Mouse (Mus musculus) lung, embryonic 16.5 days (tissue): ENCODE measurements around the gene Ipo7. TPM values are rescaled to one million over a fixed set of nuclear protein-coding genes. Genes with fewer than 3 reads are reported as not detected.

Source experiments
- ATAC-seq: fragments of 200-750 bp; cut with Nextera tagmentation; 2 replicates; pipeline ENCODE4 v1.8.0; 2017; ENCODE audit warnings: low read depth, mild to moderate bottlenecking, moderate library complexity
- H3K27ac ChIP-seq: fragments of 300-500 bp; sonication (generic); 2 replicates; pipeline ENCODE4 v1.5.1; 2014; ENCODE audit warnings: mild to moderate bottlenecking, control low read depth, low read length
- H3K27me3 ChIP-seq: fragments of 300-500 bp; sonication (generic); 2 replicates; pipeline ENCODE4 v1.6.1; 2014; ENCODE audit warnings: low read depth, low read length, mixed read lengths; ENCODE audit not compliant: control insufficient read depth, insufficient read depth
- H3K36me3 ChIP-seq: fragments of 300-500 bp; sonication (generic); 2 replicates; pipeline ENCODE4 v1.6.1; 2014; ENCODE audit warnings: low read length; ENCODE audit not compliant: control insufficient read depth, insufficient read depth
- H3K4me1 ChIP-seq: fragments of 300-500 bp; sonication (generic); replicated peaks from 2 replicates; pipeline ENCODE4 v1.6.1; 2014; ENCODE audit warnings: low read length, mixed read lengths; ENCODE audit not compliant: control insufficient read depth, insufficient read depth
- H3K4me2 ChIP-seq: fragments of 300-500 bp; sonication (generic); 2 replicates; pipeline ENCODE4 v1.6.1; 2014; ENCODE audit warnings: low read depth, low read length, control low read depth
- H3K4me3 ChIP-seq: fragments of 300-500 bp; sonication (generic); 2 replicates; pipeline ENCODE4 v1.5.1; 2014; ENCODE audit warnings: mild to moderate bottlenecking, low read length, control low read depth
- H3K9ac ChIP-seq: fragments of 300-500 bp; sonication (generic); 2 replicates; pipeline ENCODE4 v1.6.1; 2014; ENCODE audit warnings: low read length, control low read depth
- H3K9me3 ChIP-seq: fragments of 300-500 bp; sonication (generic); 2 replicates; pipeline ENCODE4 v1.6.1; 2016; ENCODE audit warnings: low read length; ENCODE audit not compliant: control insufficient read depth
- WGBS: fragments of 180-500 bp; shearing (Covaris S2); extraction: QIAGEN DNeasy Blood & Tissue Kit; methylation state at CpG from one replicate; pipeline ENCODE4 v1.1.7; 2014; 5-methylcytosine and 5-hydroxymethylcytosine counted together
- polyA plus RNA-seq: library from polyadenylated mRNA; unstranded; fragments of >200 nt; fragmentation: Nextera tagmentation; extraction: Ambion mirVana; gene quantifications from 2 replicates; pipeline ENCODE4 v1.2.1, GENCODE M21; 2015

Ipo7 gene
- polyA plus RNA-seq, 1 experiment from 2014 or later, result 45.8 TPM

DNA sequence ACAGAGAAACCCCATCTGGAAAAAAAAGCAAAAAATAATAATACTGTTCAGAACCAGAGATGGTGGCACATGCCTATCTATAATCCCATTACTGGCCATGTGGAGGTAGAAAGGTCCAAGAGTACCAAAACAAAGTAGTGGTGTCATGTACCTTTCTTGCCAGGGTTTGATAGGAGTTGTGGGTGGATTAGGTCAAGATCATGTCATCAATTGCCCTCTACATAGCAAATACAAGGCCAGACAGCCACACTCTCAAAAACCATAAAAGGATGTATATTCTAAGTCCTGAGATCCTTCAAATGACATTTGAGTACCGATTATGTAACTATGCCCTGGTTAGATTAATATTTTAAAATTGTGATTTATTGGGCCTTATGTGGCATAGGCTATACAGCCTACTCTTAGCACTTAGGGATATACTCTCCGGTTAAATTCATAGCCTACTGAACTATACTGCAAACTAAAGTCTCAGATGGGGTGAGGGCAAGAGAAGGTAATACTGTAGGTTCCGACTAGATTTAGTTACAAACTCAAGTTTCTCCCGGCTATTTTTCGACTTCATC is 42.1 kb downstream of the Ipo7 start:
- Histone ChIP-seq H3K9ac (peak overlapping the region; percentile 99), H3K4me2 (peak overlapping the region; percentile 83), H3K4me1 (peaks cover 14% of the 10 kb centered on the region), H3K27me3 (no peaks in the 10 kb centered on the region), H3K27ac (peak overlapping the region; percentile 99), H3K36me3 (peaks cover 10% of the 10 kb centered on the region), H3K9me3 (no peaks in the 10 kb centered on the region), H3K4me3 (peak overlapping the region; percentile 87)
- 12% methylated on average over 5 of the region's 5 CpGs for WGBS
- ATAC-seq, result no peak

DNA sequence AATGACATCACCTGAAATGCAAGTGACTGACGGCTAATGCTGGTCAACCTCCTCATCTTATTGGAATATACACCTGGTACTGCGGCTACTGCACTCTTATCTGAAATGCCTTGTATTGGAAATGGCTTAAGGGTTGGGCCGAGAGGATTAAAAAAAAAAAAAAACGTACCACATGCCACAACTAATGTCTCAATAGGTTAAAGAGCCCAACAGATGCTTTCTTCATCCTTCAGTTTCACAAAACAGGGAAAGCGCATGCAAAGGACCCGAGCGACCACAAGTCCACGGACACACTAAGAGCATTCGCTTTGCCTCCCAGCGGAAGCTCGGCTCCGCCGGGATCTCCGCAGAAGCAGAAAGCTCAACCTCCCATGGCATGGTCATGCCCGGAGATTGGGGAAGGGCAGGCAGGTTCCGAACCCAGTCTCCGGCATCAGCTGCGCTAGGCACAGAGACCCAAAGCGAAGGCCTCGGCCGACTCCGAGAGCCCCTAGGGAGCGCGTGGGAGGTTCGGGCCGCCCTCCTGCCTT is 42.7 kb downstream of the Ipo7 start:
- peak; percentile 7 for ATAC-seq

DNA sequence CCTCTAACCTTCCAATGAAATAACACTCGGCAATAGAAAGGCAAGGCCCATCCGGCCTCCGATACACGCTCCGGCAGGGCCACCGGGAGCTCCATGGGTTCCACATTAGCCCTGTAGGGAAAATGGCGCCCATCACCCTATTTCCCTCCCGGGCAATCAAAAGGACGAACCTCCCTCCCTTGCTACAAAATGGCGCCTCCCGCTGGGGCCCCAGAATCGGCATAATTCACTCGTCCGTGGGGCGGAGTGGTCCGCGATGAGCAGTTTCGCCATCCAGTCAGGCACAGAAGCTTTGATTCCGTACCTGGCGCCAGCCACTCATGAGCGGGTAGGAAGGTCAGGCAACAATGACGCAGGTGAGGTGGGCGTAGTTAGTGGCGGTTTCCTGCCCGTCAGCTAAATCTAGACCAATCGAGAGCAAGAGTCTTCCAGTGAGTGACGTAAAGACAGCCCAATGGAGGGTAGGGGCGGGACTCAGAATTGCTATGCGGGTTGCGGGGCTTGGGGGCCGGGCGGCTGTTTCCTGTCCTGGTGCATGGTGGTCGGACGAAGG is 43.2 kb downstream of the Ipo7 start, which contains the start of gene Zfp143:
Gene Zfp143 (plus strand): TSS at position 19 of the 553 bp plus-strand sequence.
- H3K9me3 ChIP-seq, result no peaks in the 10 kb centered on the region
- H3K9ac ChIP-seq, result peak within 1 kb of the TSS; percentile 99
- ATAC-seq, result peak; percentile 97
- H3K4me2 ChIP-seq, result peak within 1 kb of the TSS; percentile 83
- H3K27me3 ChIP-seq, result no peaks in the 10 kb centered on the region
- WGBS, result under 1% methylated on average over 34 of the region's 34 CpGs
- peaks cover 9% of the 10 kb centered on the region for H3K36me3 ChIP-seq
- H3K4me1 ChIP-seq, result peaks cover 14% of the 10 kb centered on the region
- peak within 1 kb of the TSS; percentile 100 for H3K27ac ChIP-seq
- H3K4me3 ChIP-seq, result peak within 1 kb of the TSS; percentile 87

More for the DNA sequence above, 42.7 kb downstream of the Ipo7 start:
- Histone ChIP-seq H3K9ac (peak overlapping the region; percentile 99), H3K4me2 (peak overlapping the region; percentile 83), H3K4me3 (peak overlapping the region; percentile 87), H3K9me3 (no peaks in the 10 kb centered on the region), H3K27me3 (no peaks in the 10 kb centered on the region), H3K36me3 (peaks cover 9% of the 10 kb centered on the region), H3K27ac (peak overlapping the region; percentile 99), H3K4me1 (peaks cover 14% of the 10 kb centered on the region)
- WGBS, result 0% methylated on average over 26 of the region's 26 CpGs

DNA sequence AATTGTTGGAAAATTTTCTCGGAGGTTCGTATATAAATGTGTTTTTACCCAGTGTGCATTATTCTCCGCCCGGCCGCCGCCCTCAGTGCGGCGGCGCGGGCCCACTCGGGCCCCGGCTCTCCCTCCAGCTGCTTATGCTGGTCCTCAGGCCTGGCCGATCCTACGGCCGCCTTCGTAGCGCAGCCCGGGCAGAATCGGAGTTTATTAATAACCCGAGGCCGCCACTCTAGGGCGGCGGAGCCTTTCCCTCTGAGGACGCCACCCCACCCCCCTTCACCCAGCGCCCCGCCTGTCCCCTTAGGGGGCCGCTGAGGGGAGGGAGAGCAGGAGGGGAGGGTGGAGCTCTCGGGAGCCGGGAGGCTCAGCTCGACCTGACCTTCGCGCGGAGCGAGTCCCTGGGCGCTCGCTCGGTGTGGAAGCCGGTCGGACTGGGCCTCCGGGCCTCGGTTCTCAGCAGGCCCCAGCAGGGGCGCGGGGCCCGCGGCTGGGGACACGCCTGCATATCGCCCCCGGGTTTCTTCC is 43.7 kb downstream of the Ipo7 start:
- Histone ChIP-seq H3K4me2 (peak overlapping the region; percentile 65), H3K9ac (peak overlapping the region; percentile 92), H3K9me3 (no peaks in the 10 kb centered on the region), H3K27ac (peak overlapping the region; percentile 100), H3K27me3 (no peaks in the 10 kb centered on the region), H3K4me3 (peak overlapping the region; percentile 87), H3K4me1 (peaks cover 14% of the 10 kb centered on the region), H3K36me3 (peaks cover 9% of the 10 kb centered on the region)
- WGBS, result 1% methylated on average over 43 of the region's 48 CpGs
- ATAC-seq, result peak; percentile 85

DNA sequence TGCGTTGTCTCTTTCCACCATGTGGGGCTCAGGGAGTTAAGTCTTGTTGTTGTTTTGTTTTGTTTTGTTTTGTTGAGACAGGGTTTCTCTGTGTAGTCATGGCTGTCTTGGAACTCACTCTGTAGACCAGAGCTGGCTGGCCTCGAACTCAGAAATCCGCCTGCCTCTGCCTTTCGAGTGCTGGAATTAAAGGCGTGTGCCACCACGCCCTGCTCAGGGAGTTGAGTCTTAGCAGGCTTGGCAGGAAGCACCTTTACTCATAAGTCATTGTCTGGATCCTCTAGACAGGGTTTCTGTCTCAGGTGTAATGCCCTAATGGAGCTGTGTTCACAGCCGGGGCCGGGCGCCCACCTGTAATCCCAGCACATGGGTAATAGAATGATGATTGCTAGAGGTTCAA is 45.7 kb downstream of the Ipo7 start:
- 95% methylated on average over 9 of the region's 9 CpGs for WGBS
- Histone ChIP-seq H3K9me3 (no peaks in the 10 kb centered on the region), H3K9ac (no peak overlapping the region), H3K27ac (no peak overlapping the region), H3K4me3 (no peak overlapping the region), H3K36me3 (peaks cover 8% of the 10 kb centered on the region; the same call in 1 of the 2 replicates), H3K27me3 (no peaks in the 10 kb centered on the region), H3K4me2 (no peak overlapping the region), H3K4me1 (peaks cover 14% of the 10 kb centered on the region)
- no peak for ATAC-seq

DNA sequence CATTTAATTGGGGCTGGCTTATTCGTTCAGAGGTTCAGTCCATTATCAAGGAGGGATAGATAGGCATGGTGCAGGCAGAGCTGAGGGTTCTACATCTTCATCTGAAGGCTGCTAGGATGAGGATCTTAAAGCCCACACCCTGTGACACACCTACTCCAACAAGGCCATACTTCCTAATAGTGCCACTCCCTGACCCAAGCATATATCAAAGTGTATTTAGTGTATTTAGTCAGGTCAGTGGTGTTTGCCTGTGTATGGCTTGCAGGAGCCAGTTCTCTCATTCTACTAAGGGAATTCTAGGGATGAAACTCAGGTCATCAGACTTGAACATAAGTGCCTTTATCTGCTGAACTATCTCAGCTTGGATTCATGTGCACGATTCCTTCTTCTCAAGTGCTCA is 51.0 kb downstream of the Ipo7 start:
- Histone ChIP-seq H3K4me2 (no peak overlapping the region), H3K4me1 (no peaks in the 10 kb centered on the region), H3K36me3 (peaks cover 24% of the 10 kb centered on the region), H3K9me3 (no peaks in the 10 kb centered on the region), H3K9ac (no peak overlapping the region), H3K27ac (no peak overlapping the region), H3K27me3 (no peaks in the 10 kb centered on the region), H3K4me3 (no peak overlapping the region)
- 91% methylated on average over 2 of the region's 2 CpGs for WGBS
- no peak for ATAC-seq

DNA sequence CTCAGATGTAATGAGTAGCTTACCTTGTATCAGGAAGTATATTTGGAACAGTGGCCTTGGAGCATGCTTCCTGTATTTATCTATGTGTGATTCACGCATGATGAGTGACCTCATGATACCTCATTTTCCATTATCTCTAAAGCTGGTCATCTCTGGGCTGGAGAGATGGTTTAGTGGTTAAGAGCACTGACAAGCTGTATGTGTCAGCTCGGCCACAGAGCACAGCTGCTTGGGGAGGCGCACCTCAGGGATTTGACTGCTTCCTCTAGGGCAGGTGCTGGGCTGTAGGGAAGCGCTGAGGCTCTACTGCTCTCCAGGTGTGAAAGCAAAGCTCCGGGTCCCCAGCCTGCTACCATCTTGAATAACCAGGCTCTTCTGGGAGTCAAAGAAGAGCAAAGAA is 60.1 kb downstream of the Ipo7 start:
- no peak for ATAC-seq
- Histone ChIP-seq H3K4me1 (no peaks in the 10 kb centered on the region), H3K36me3 (peaks cover 67% of the 10 kb centered on the region), H3K4me2 (no peak overlapping the region), H3K27ac (no peak overlapping the region), H3K27me3 (no peaks in the 10 kb centered on the region), H3K4me3 (no peak overlapping the region), H3K9ac (no peak overlapping the region), H3K9me3 (no peaks in the 10 kb centered on the region)
- 91% methylated on average over 5 of the region's 5 CpGs for WGBS

DNA sequence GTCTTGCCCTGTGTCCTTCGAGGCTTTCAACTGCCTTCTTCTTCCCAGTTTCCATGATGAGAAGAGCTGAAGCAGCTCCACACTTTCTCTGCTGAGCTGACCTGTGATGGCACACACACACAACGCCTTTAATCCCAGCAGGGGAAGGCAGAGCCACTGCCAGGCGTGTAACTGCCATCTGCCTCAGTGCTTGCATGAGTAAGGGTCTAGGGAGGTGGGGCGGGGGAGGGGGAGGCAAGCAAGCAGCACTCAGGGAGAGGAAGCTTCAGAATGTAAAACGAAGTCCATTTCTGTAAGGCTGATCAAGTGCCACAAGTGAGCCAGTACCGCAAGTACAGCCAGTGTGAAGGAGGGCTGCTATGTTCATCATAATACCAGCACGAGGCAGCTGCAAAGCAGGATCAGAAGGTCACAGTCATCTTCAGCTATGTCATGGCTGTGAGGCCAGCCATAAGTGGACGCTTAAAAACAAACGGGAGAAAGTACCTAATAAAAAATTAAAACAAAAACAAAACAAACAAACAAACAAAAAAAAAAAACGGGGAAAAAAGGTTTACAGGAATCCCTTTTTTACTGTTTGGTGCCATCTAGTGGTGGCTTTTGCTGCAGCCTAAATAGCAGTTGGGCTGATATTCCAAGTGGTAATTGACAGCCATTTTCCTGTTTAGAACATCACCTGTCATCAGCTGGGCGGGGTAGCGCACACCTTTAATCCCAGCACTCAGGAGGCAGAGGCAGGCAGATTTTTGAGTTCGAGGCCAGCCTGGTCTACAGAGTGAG is 65.5 kb downstream of the Ipo7 start:
- no peak for ATAC-seq
- H3K27ac ChIP-seq, result no peak overlapping the region
- WGBS, result 58% methylated on average over 13 of the region's 13 CpGs
- H3K27me3 ChIP-seq, result no peaks in the 10 kb centered on the region
- peaks cover 60% of the 10 kb centered on the region for H3K36me3 ChIP-seq
- no peak overlapping the region for H3K4me3 ChIP-seq
- H3K4me2 ChIP-seq, result no peak overlapping the region
- no peak overlapping the region for H3K9ac ChIP-seq
- H3K4me1 ChIP-seq, result peaks cover 3% of the 10 kb centered on the region
- H3K9me3 ChIP-seq, result no peaks in the 10 kb centered on the region; the same call in 1 of the 2 replicates

DNA sequence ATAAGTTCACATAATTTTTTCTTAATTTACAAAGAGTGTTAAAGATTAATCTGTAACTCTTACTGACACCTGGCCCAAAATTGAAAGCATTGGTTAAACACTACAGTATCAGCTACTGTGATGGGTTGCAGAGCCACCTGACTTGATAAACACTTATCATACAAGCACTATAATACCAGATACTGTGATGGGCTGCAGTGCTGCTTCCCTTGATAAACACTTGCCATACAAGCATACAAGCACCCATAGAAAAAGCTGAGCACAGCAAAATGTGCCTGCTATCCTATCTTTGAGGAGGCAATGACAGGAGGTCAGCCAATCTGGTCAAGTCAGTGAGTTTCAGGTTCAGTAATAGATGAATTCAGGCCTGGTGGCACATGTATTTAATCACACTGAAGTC is 67.1 kb downstream of the Ipo7 start:
- no peak overlapping the region for H3K4me3 ChIP-seq
- no peak overlapping the region for H3K4me2 ChIP-seq
- no peak overlapping the region for H3K27ac ChIP-seq
- no peak overlapping the region for H3K9ac ChIP-seq
- H3K9me3 ChIP-seq, result no peaks in the 10 kb centered on the region; the same call in 1 of the 2 replicates
- ATAC-seq, result no peak
- H3K27me3 ChIP-seq, result no peaks in the 10 kb centered on the region
- peaks cover 52% of the 10 kb centered on the region for H3K36me3 ChIP-seq
- peaks cover 3% of the 10 kb centered on the region for H3K4me1 ChIP-seq
